Mouse (Mus musculus) kidney, adult 2 months (tissue): Measurements from ENCODE around the gene Elmo1. TPM values are rescaled to one million over a fixed set of nuclear protein-coding genes. Genes with fewer than 3 reads are reported as not detected.

Experiments used
- DNase-seq: peaks from one replicate; pipeline ENCODE4 v3.0.0; 2021
- H3K27ac ChIP-seq: fragments of 200-500 bp; 2 replicates; pipeline ENCODE4 v1.5.1; 2012; ENCODE audit warnings: low read depth, low read length, control low read depth, inconsistent platforms; ENCODE audit not compliant: insufficient read depth
- H3K27me3 ChIP-seq: fragments of 200-500 bp; replicated peaks from 2 replicates; pipeline ENCODE4 v1.6.1; 2012; ENCODE audit warnings: mild to moderate bottlenecking, moderate library complexity, low read length, inconsistent platforms; ENCODE audit not compliant: control insufficient read depth, insufficient read depth
- H3K36me3 ChIP-seq: fragments of 200-500 bp; 2 replicates; pipeline ENCODE4 v1.6.1; 2012; ENCODE audit warnings: mild to moderate bottlenecking, moderate library complexity, low read length, inconsistent platforms; ENCODE audit not compliant: control insufficient read depth, insufficient read depth
- H3K4me1 ChIP-seq: fragments of 200-500 bp; 2 replicates; pipeline ENCODE4 v1.6.1; 2011; ENCODE audit warnings: low read length; ENCODE audit not compliant: control insufficient read depth, insufficient read depth
- H3K4me3 ChIP-seq: fragments of 200-500 bp; 2 replicates; pipeline ENCODE4 v1.5.1; 2011; ENCODE audit warnings: mild to moderate bottlenecking, low read depth, low read length, control low read depth; ENCODE audit not compliant: insufficient read depth
- CTCF ChIP-seq: fragments of 200-500 bp; conservative IDR thresholded peaks from 2 replicates; pipeline ENCODE4 v1.5.1; 2011; ENCODE audit warnings: low read depth, mild to moderate bottlenecking, control low read depth, low read length, moderate library complexity, mixed read lengths; ENCODE audit not compliant: insufficient read depth, insufficient read length
- POLR2A ChIP-seq: fragments of 200-500 bp; IDR thresholded peaks from one replicate; pipeline ENCODE4 v1.6.1; 2011; ENCODE audit warnings: low read depth, low read length, control low read depth
- WGBS: fragments of 180-500 bp; shearing (Covaris S2); methylation state at CpG from one replicate; pipeline ENCODE4 v1.1.7; 2018; 5-methylcytosine and 5-hydroxymethylcytosine counted together
- polyA plus RNA-seq: library from polyadenylated mRNA; depleted of rRNA; stranded (reverse); fragments of >200 nt; gene quantifications from 2 replicates; pipeline ENCODE4 v1.2.3, GENCODE M21; 2012

Elmo1 gene
- polyA plus RNA-seq, 1 experiment: 4.5 TPM

DNA sequence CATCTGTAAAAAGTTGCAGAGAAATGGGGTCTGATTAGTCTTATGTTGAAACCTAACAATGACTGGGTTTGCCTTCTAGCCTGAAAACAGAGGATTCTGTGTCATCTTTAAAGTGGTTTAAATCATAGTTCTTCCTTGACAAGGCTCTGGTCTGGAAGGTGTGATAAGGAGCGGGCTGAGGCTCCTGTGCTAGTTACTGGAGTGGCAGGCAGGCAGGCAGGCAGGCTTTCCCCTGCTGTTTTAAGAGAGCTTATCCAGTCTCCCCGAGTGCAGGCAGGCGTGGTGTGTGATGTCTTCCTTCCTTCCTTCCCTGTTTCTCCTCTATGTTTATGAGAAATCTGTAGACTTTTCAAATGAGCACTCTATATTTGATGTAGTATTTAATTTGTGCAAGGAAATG lies 48.1 kb downstream of the Elmo1 start:
- H3K4me1 ChIP-seq: no peaks in the 10 kb centered on the region
- H3K27ac ChIP-seq: no peak overlapping the region
- no peak overlapping the region for H3K4me3 ChIP-seq
- TF ChIP-seq CTCF (no peak), POLR2A (no peak)
- no peaks in the 10 kb centered on the region for H3K36me3 ChIP-seq
- peak; percentile 21 for DNase-seq
- H3K27me3 ChIP-seq: no peaks in the 10 kb centered on the region
- WGBS: 57% methylated on average over 3 of the region's 3 CpGs

DNA sequence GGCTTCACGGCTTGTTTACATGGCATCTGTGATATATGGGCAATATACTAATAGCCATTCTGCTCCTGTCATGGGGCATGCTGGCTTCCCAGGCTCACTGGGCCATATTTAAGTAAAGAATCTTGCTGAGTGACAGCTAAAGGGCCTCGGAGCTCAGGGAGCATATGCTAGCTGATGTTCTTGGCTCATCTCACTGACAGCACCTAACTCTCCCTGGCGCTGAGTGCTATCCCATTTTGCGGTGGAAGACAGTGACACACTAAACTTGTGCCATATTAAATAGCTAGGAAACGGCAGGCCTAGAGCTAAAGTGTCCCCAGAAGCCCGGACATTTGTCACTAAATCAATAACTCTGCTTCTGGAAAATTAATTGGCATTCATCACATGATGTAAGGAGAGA lies 48.7 kb downstream of the Elmo1 start:
- no peak for DNase-seq
- no peak for TF ChIP-seq CTCF
- no peak for TF ChIP-seq POLR2A
- Histone ChIP-seq H3K4me3 (no peak overlapping the region), H3K27ac (no peak overlapping the region), H3K27me3 (no peaks in the 10 kb centered on the region), H3K4me1 (no peaks in the 10 kb centered on the region), H3K36me3 (no peaks in the 10 kb centered on the region)
- WGBS: 43% methylated on average over 6 of the region's 6 CpGs

DNA sequence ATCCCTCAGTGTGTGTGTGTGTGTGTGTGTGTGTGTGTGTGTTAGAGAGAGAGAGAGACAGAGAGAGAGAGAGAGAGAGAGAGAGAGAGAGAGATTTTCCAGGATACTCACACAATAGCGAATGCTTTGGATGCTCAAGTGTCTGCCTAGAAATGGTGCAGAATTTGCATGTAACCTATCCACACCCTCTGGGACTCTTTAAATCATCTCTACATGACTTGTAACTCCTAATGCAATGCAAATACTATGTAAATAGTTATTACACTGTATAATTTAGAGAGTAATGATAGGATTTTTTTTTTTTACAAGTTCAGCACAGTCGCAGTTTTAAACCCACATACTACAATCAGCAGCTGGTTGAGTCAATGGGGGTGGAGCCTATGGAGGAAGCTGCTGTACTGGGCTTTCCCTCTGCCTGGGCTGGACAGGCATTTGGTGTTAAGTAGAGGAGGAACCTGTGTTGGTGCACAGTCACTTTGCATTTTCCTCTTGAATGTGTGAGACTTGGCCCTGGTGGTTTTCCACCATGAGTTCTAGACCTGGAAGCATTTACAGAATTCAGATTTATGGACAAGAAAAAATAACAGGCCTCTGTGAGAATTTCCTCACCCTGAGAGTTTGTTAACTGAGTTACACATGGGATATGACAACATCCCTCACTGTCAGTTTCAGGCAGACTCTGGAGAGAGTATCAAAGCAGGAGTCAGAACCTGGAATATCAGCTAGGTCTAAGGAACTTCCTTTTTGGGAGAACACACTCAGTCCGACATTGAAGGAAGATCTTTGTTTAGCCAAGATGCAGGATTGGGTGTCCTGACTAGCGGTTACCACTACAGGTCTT lies 49.6 kb downstream of the Elmo1 start:
- TF ChIP-seq CTCF (no peak), POLR2A (no peak)
- Histone ChIP-seq H3K4me1 (no peaks in the 10 kb centered on the region), H3K27me3 (no peaks in the 10 kb centered on the region), H3K4me3 (no peak overlapping the region), H3K27ac (no peak overlapping the region), H3K36me3 (no peaks in the 10 kb centered on the region)
- WGBS: 71% methylated on average over 4 of the region's 4 CpGs
- no peak for DNase-seq

DNA sequence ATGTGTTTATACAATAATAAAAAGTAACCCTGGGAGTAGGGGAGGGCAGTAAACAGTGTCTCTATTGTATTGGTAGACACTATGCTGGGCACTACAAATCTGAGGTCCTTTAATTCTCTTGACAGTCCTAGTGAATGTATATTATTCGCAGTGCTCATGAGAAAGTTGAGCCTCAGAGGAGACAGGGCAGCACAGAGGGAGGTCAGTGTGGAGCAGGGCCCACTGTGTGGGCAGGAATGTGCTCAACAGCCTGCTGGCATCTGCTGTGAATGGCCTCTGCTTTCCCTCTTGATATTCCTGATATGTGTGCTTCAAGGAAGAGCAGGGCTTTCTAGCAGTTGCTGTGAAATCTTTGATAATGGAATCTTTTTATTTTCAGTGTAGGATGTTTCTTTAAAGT lies 52.2 kb downstream of the Elmo1 start:
- Histone ChIP-seq H3K27ac (no peak overlapping the region), H3K36me3 (no peaks in the 10 kb centered on the region), H3K27me3 (no peaks in the 10 kb centered on the region), H3K4me3 (no peak overlapping the region), H3K4me1 (no peaks in the 10 kb centered on the region)
- TF ChIP-seq CTCF: no peak
- no peak for TF ChIP-seq POLR2A
- WGBS: 47% methylated on average over 1 of the region's 1 CpGs
- no peak for DNase-seq

DNA sequence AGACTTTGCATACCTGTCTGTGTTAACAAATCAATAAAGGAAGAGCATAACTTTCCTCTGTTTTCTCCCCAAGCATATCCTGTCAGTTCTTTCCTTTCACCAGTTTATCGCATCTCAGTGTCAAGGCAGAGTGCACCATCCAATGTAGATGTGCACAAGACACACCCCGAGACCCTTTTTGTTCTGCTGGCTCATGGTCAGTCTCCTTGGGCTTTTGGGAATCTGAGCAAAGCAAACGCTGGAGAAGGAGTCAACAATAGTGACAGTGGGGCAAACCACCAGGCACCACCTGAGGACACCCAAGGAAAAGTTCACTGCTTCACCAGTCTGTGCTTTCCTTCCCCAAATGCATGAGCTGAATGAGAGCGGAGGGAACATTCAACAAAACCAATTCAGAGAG lies 56.5 kb downstream of the Elmo1 start:
- Histone ChIP-seq H3K36me3 (no peaks in the 10 kb centered on the region), H3K4me1 (no peaks in the 10 kb centered on the region), H3K27ac (no peak overlapping the region), H3K4me3 (no peak overlapping the region), H3K27me3 (no peaks in the 10 kb centered on the region)
- no peak for TF ChIP-seq POLR2A
- no peak for TF ChIP-seq CTCF
- 89% methylated on average over 4 of the region's 4 CpGs for WGBS
- DNase-seq: no peak

DNA sequence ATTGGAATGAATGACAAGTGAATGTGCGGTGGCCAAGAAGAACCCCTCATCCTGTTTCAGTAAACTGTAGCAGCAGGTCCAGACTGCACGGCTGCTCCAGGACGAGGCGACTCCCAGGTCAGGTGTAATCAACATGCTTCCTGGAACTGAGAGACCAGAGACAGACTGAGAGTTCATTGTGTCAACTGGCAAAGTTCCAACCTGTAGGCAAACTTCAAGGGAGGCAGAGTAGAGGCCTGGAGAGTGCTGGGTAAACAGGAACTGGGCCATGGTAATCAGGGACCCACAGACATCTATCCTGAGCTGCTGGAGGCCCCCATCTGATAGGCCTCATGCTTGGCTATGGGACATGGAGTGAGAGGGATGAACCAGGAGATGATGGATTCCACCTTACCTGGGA lies 57.3 kb downstream of the Elmo1 start:
- Histone ChIP-seq H3K4me3 (no peak overlapping the region), H3K36me3 (no peaks in the 10 kb centered on the region), H3K4me1 (no peaks in the 10 kb centered on the region), H3K27ac (no peak overlapping the region), H3K27me3 (no peaks in the 10 kb centered on the region)
- WGBS: 48% methylated on average over 4 of the region's 4 CpGs
- TF ChIP-seq CTCF (no peak), POLR2A (no peak)
- DNase-seq: peak; percentile 8

DNA sequence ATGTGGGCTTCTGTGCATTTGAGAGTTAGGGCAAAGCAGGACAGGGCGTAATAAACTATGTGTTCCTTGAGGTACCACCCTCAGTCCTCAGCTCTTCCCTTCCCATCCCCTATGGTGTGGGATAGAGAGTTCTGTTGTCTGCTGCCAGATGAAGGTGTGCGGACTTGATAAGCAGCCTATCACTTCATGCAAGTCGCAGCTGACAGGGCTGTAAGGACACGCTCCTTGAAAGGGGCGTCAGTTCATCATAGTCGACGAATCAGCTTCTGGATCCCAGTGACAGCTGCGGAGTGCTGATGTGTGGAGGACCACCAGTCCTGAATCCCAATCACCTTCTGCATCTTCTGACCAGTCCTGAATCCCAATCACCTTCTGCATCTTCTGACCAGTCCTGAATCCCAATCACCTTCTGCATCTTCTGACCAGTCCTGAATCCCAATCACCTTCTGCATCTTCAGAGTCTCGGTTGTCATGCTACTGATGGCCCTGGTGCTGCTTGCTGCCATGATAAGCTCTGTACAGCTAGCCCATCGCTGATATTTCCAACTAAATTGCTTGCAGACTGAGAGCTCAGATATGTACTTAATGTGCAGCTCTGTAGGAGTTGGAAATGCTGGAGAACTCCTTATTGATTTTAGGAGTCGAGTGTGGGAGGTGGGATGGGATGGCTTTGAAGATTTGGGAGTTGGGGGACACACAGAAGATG lies 59.9 kb downstream of the Elmo1 start:
- Histone ChIP-seq H3K27ac (no peak overlapping the region), H3K36me3 (no peaks in the 10 kb centered on the region), H3K4me3 (no peak overlapping the region), H3K4me1 (no peaks in the 10 kb centered on the region), H3K27me3 (no peaks in the 10 kb centered on the region)
- DNase-seq: no peak
- TF ChIP-seq POLR2A (no peak), CTCF (no peak)
- 87% methylated on average over 11 of the region's 11 CpGs for WGBS
